Mouse (Mus musculus): ENCODE data around the gene Thrsp. TPM values are rescaled to one million over a fixed set of nuclear protein-coding genes. Genes with fewer than 3 reads are reported as not detected.

The Thrsp gene
- total RNA-seq, 2 experiments from 2014 or later: 29.1 to 31.5 TPM

DNA sequence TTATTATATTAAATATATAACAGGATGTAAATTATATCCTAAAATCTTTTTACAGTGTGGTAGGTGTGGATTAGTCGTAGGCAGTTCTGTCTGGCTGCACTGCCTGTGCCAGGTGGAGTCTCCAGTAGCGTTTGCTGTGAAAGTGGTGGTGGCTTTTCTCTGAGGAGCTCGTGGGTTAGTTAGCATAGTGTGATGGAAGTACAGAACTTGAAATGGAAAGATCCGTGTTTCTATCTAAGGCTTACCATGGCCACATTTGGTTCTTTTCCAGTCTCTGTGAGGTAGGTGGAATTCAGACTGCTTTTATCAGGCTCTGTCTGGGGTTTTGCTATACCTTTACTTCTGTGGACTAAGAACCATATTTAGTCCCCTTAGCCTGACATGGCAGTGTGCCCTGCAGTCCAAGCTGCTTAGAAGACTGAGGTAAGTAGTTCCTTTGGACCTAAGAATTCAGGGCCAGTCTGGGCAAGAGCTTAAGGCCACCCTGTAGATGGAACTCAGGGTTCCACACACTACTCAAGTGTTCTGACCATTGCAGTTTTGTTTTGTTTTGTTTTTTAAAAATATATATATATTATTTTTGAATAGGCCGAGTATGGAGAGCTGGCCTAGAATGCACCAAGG is 36.9 kb downstream of the Thrsp start:
- DNase-seq (ENCODE audit: low spot score in 2 of 2): no peak

DNA sequence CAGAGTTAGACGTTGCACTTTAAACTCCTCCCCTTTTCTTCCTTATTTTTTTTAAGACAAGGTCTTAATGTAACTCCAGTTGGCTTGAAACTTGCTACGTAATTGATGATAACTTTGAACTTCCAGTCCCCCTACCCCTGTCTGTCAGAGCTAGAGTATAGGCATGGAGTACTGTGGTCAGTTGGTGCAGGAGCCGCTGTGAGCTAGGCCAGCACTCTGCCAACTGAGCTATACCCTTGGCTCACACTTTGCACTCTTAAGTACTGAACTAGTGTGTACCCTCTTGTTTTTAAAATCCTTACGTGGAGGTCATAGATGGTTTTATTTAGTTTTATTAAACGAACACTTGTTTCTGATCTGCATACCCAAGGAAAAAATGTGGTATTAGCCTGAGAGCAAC is 38.2 kb downstream of the Thrsp start:
- no peak for DNase-seq (ENCODE audit: low spot score in 2 of 2)

DNA sequence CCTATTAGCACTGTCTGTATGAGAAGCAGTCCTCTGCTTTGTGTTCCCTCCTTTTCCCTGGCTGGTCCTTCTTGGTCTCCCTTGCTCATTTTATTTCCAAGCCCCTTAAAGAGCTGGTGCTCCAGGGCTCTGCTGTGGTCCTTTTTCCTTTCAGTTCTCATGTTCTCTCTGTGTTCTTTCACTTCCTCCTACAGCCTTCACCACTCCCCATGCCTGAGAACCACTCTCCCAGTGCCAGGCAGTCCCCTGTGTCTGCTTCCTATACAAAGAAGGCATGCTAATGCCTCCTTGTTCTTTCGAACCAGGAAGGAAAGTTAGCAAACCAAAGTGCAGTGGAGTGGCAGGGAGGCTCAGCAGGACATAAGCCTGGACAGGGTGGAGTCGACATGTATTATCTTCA is 41.6 kb downstream of the Thrsp start:
- no peak for DNase-seq (ENCODE audit: low spot score in 2 of 2)

DNA sequence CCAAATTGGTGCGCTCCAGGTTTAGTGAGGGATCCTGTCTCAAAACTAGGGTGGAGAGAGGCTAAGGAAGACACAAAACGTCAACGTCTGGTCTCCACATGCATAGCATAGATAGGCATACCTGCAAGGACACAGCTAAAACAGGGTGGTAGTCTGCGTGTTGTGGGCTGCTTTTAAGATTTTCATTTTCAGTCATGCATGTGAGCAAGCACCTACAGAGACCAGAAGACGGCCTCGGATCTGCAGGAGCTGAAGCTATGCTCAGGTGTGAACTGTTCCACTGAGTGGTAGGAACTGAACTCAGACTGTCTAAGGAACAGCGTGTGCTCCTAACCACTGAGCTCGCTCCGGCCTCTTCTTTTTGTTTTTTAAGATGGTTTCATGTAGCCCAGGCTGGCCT is 42.4 kb downstream of the Thrsp start:
- no peak for DNase-seq (ENCODE audit: low spot score in 2 of 2)

DNA sequence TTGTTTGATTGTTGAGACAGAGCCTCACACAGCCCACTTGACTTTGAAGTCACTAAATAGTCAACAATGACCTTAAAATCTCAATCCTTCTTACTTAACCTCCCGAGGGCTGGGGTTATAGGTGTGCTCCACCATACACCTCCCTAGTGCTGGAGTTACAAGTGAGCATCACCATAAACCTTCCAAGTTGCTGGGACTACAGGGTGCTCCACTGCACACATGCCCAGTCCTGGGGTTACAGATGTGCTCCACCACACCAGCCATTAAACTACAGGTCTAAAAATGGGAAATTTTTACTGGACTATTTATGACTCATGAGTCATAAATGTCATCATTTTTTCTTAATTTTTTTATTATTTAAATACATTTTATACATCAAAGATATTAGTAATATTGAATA is 51.6 kb downstream of the Thrsp start:
- DNase-seq (ENCODE audit: low spot score in 2 of 2): no peak

Other genes with a start within 250 kb of the Thrsp start
- 10 to 100 TPM; 11.9 to 12.4 TPM for gene Usp35, start 85.7 kb downstream of the Thrsp start, total RNA-seq (2021)
- 10 to 100 TPM in 1 of 2 experiments, 1 to 10 TPM in 1; 8.9 to 11.5 TPM for gene Kctd21, start 85.4 kb downstream of the Thrsp start, total RNA-seq (2021)
- 10 to 100 TPM; 11.4 TPM for gene Alg8, start 46.1 kb downstream of the Thrsp start, total RNA-seq (2021)
- 100 to 1,000 TPM; 267 TPM for gene Ndufc2, start 17.7 kb downstream of the Thrsp start, total RNA-seq (2021)
- 1 to 10 TPM; 2.3 to 3.6 TPM for gene Kctd14, start 33.6 kb upstream of the Thrsp start, total RNA-seq (2021)
- 10 to 100 TPM; 31.4 to 33.1 TPM for gene Ints4, start 63.2 kb upstream of the Thrsp start, total RNA-seq (2021)
- gene Aamdc, start 161.8 kb upstream of the Thrsp start, total RNA-seq (2021): 10 to 100 TPM; 43.7 to 44.5 TPM
- gene Rsf1, start 162.2 kb upstream of the Thrsp start, total RNA-seq (2021): 10 to 100 TPM; 43.5 to 45.3 TPM